Mouse (Mus musculus) telencephalon, adult 2 months (tissue): ENCODE measurements around the gene Zbtb12.

ENCODE experiments used
- DNase-seq: peaks from one replicate; pipeline ENCODE4 v3.0.0-alpha.2; 2011; ENCODE audit warnings: low read depth, low spot score

Zbtb12 gene

DNA sequence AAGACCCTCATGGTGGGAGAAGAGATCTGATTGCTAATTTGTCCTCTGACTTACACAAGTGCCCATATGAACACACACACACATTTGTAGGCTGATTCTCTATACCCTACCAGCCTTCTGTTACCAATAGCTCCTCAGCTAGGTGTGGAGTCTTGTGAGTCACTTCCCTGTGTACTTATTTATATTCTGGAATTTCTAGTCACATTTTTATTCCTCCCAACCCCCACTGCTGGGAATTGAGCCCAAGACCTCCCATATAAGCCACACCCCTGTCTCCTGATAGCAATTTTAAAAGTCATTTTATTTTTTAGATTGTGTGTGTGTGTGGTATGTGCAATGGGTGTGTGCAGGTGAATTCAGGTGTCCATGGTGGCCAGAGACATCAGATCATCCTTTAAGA lies 65.1 kb downstream of the Zbtb12 start:
- no peak for DNase-seq
